Comparison of ENCODE assay signal across 28 mouse cellular contexts in the genomic region with DNA sequence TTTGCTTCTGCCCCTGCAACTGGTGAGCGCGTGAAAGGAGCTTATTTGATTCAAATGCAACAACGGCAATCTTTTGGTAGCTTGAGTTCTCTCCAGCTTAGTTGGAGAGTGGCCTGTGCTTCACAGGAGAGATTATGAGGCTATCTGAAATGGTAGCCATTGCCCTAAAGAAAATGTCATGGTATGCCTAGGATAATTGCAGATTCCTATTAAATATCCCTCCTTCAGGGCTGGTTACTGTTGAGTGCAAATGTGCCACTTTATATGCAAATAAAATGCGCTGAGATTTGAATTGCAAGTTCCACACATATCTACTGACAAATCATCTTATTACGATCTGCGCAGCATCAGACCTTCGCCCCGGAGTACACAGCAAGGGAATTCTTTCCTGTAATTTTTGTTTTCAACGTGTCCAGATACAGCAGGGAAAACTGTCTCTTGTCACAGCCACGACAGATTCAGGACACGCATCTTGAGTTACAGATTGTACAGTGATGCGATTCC.
DNase-seq lines count a peak whose midpoint lies in the region; ATAC-seq and TF ChIP-seq lines count a peak whose summit lies in the region.
"Had no signal": no experiment of that assay in that cellular context is flagged by ENCODE, and none has a peak within 500 bp of the region (broad histone marks: within the 10 kb centered on the region; RNA-seq: fewer than 3 reads in every experiment).

No protein-coding gene starts in this region.

- H3K36me3 ChIP-seq in forebrain, embryonic 13.5 days (ENCODE audit: poor library complexity, severe bottlenecking): no peaks in the 10 kb centered on the region
- no peaks in the 10 kb centered on the region for H3K36me3 ChIP-seq in forebrain, embryonic 10.5 days (replicated peaks)
- H3K36me3 ChIP-seq in hindbrain, postnatal 0 days (ENCODE audit: insufficient read depth, low read length): no peaks in the 10 kb centered on the region
- H3K36me3 ChIP-seq in hindbrain, embryonic 11.5 days (ENCODE audit: control insufficient read depth, insufficient read depth, low read length): no peaks in the 10 kb centered on the region
- no peaks in the 10 kb centered on the region for H3K36me3 ChIP-seq in forebrain, embryonic 16.5 days (ENCODE audit: control insufficient read depth, insufficient read depth)
- no peaks in the 10 kb centered on the region for H3K36me3 ChIP-seq in midbrain, postnatal 0 days (ENCODE audit: insufficient read depth, low read length)
- H3K36me3 ChIP-seq: embryonic facial prominence, embryonic 13.5 days; G1E; heart, embryonic 12.5 days; kidney, embryonic 15.5 days; limb, embryonic 12.5 days; liver, embryonic 15.5 days; neural tube, embryonic 12.5 days had no signal

- no peaks in the 10 kb centered on the region for H3K9me3 ChIP-seq in forebrain, embryonic 13.5 days (replicated peaks)
- H3K9me3 ChIP-seq in forebrain, embryonic 10.5 days: no peaks in the 10 kb centered on the region
- H3K9me3 ChIP-seq in hindbrain, postnatal 0 days (ENCODE audit: low read length): no peaks in the 10 kb centered on the region
- no peaks in the 10 kb centered on the region for H3K9me3 ChIP-seq in hindbrain, embryonic 11.5 days (ENCODE audit: control insufficient read depth, low read length)
- H3K9me3 ChIP-seq in forebrain, embryonic 16.5 days (ENCODE audit: control insufficient read depth, low read length): no peaks in the 10 kb centered on the region
- no peaks in the 10 kb centered on the region for H3K9me3 ChIP-seq in midbrain, postnatal 0 days (ENCODE audit: low read length)
- H3K9me3 ChIP-seq: embryonic facial prominence, embryonic 13.5 days; heart, embryonic 12.5 days; kidney, embryonic 15.5 days; limb, embryonic 12.5 days; liver, embryonic 15.5 days; neural tube, embryonic 12.5 days had no signal

- ATAC-seq in forebrain, embryonic 13.5 days: peak; percentile 43; the same call in 1 of the 2 replicates
- no peak for ATAC-seq in hindbrain, postnatal 0 days
- ATAC-seq in hindbrain, embryonic 11.5 days (ENCODE audit: low FRiP score): no peak
- peak; percentile 57 for ATAC-seq in forebrain, embryonic 16.5 days
- ATAC-seq in midbrain, postnatal 0 days (ENCODE audit: low FRiP score): no peak

- H3K4me1 ChIP-seq in forebrain, embryonic 13.5 days: peaks cover 26% of the 10 kb centered on the region
- peaks cover 16% of the 10 kb centered on the region for H3K4me1 ChIP-seq in forebrain, embryonic 10.5 days
- peaks cover 3% of the 10 kb centered on the region; the same call in 1 of the 2 replicates for H3K4me1 ChIP-seq in hindbrain, postnatal 0 days (ENCODE audit: insufficient read depth, low read length)
- H3K4me1 ChIP-seq in hindbrain, embryonic 11.5 days (replicated peaks; ENCODE audit: control insufficient read depth, insufficient read depth, low read length): no peaks in the 10 kb centered on the region
- peaks cover 12% of the 10 kb centered on the region for H3K4me1 ChIP-seq in forebrain, embryonic 16.5 days (replicated peaks; ENCODE audit: control insufficient read depth, insufficient read depth, low read length)
- no peaks in the 10 kb centered on the region; the same call in 1 of the 2 replicates for H3K4me1 ChIP-seq in midbrain, postnatal 0 days (ENCODE audit: insufficient read depth, low read length)
- H3K4me1 ChIP-seq: heart, embryonic 12.5 days; kidney, embryonic 15.5 days; liver, embryonic 15.5 days had no signal

- no peak overlapping the region for H3K4me3 ChIP-seq in forebrain, embryonic 13.5 days
- no peak overlapping the region for H3K4me3 ChIP-seq in forebrain, embryonic 10.5 days
- no peak overlapping the region for H3K4me3 ChIP-seq in hindbrain, postnatal 0 days (ENCODE audit: low read length)
- no peak overlapping the region for H3K4me3 ChIP-seq in hindbrain, embryonic 11.5 days (ENCODE audit: low read depth, low read length)
- no peak overlapping the region for H3K4me3 ChIP-seq in forebrain, embryonic 16.5 days (replicated peaks; ENCODE audit: low read length)
- H3K4me3 ChIP-seq in midbrain, postnatal 0 days (ENCODE audit: low read depth, low read length): no peak overlapping the region
- H3K4me3 ChIP-seq: embryonic facial prominence, embryonic 13.5 days; heart, embryonic 12.5 days; kidney, embryonic 15.5 days; left cerebral cortex, adult 2 months; limb, embryonic 12.5 days; liver, embryonic 15.5 days; myocyte; neural tube, embryonic 12.5 days had no signal

- 58% methylated on average over 12 of the region's 12 CpGs for WGBS in forebrain, embryonic 13.5 days
- WGBS in forebrain, embryonic 10.5 days: 89% methylated on average over 12 of the region's 12 CpGs
- WGBS in hindbrain, postnatal 0 days: 52% methylated on average over 12 of the region's 12 CpGs
- WGBS in hindbrain, embryonic 11.5 days: 89% methylated on average over 12 of the region's 12 CpGs
- 40% methylated on average over 12 of the region's 12 CpGs for WGBS in forebrain, embryonic 16.5 days
- WGBS in midbrain, postnatal 0 days: 44% methylated on average over 12 of the region's 12 CpGs

- H3K27me3 ChIP-seq in forebrain, embryonic 13.5 days: no peaks in the 10 kb centered on the region
- H3K27me3 ChIP-seq in forebrain, embryonic 10.5 days (ENCODE audit: poor library complexity, severe bottlenecking): no peaks in the 10 kb centered on the region
- H3K27me3 ChIP-seq in hindbrain, postnatal 0 days (ENCODE audit: insufficient read depth, low read length): no peaks in the 10 kb centered on the region
- H3K27me3 ChIP-seq in hindbrain, embryonic 11.5 days (ENCODE audit: control insufficient read depth, insufficient read depth, low read length): no peaks in the 10 kb centered on the region
- no peaks in the 10 kb centered on the region for H3K27me3 ChIP-seq in forebrain, embryonic 16.5 days (replicated peaks; ENCODE audit: control insufficient read depth, insufficient read depth, low read length)
- H3K27me3 ChIP-seq in midbrain, postnatal 0 days (ENCODE audit: insufficient read depth, low read length): no peaks in the 10 kb centered on the region
- H3K27me3 ChIP-seq: embryonic facial prominence, embryonic 13.5 days; heart, embryonic 12.5 days; kidney, embryonic 15.5 days; limb, embryonic 12.5 days; liver, embryonic 15.5 days; neural tube, embryonic 12.5 days had no signal

- peak overlapping the region; percentile 22; the same call in 1 of the 2 replicates for H3K27ac ChIP-seq in forebrain, embryonic 13.5 days
- H3K27ac ChIP-seq in forebrain, embryonic 10.5 days: no peak overlapping the region
- H3K27ac ChIP-seq in hindbrain, postnatal 0 days: no peak overlapping the region
- H3K27ac ChIP-seq in hindbrain, embryonic 11.5 days (ENCODE audit: low read depth, low read length): no peak overlapping the region
- H3K27ac ChIP-seq in forebrain, embryonic 16.5 days (ENCODE audit: low read length): no peak overlapping the region
- H3K27ac ChIP-seq in midbrain, postnatal 0 days (ENCODE audit: low read depth, low read length): no peak overlapping the region
- H3K27ac ChIP-seq: embryonic facial prominence, embryonic 13.5 days; kidney, embryonic 15.5 days; left cerebral cortex, adult 2 months; limb, embryonic 12.5 days; liver, embryonic 15.5 days; neural tube, embryonic 12.5 days had no signal

- no peak overlapping the region for H3K9ac ChIP-seq in forebrain, embryonic 13.5 days
- H3K9ac ChIP-seq in hindbrain, postnatal 0 days (replicated peaks; ENCODE audit: low read length): no peak overlapping the region
- H3K9ac ChIP-seq in hindbrain, embryonic 11.5 days (ENCODE audit: low read depth, low read length): no peak overlapping the region
- no peak overlapping the region for H3K9ac ChIP-seq in forebrain, embryonic 16.5 days (replicated peaks; ENCODE audit: low read depth, low read length)
- no peak overlapping the region for H3K9ac ChIP-seq in midbrain, postnatal 0 days (replicated peaks; ENCODE audit: low read length, poor library complexity, severe bottlenecking)
- H3K9ac ChIP-seq: embryonic facial prominence, embryonic 13.5 days; heart, embryonic 12.5 days; kidney, embryonic 15.5 days; limb, embryonic 12.5 days; liver, embryonic 15.5 days; lung, embryonic 14.5 days; neural tube, embryonic 12.5 days had no signal

- H3K4me2 ChIP-seq in forebrain, embryonic 13.5 days: 0 out of 2 replicates have a peak overlapping the region, but pooled peaks have one; percentile 1
- H3K4me2 ChIP-seq in hindbrain, postnatal 0 days (ENCODE audit: low read depth, low read length): peak overlapping the region; percentile 10; the same call in 1 of the 2 replicates
- H3K4me2 ChIP-seq in hindbrain, embryonic 11.5 days (replicated peaks; ENCODE audit: low read depth, low read length): no peak overlapping the region
- peak overlapping the region; percentile 31 for H3K4me2 ChIP-seq in forebrain, embryonic 16.5 days (ENCODE audit: low read length)
- 0 out of 2 replicates have a peak overlapping the region, but pooled peaks have one; percentile 15 for H3K4me2 ChIP-seq in midbrain, postnatal 0 days (ENCODE audit: low read depth, low read length, poor library complexity, severe bottlenecking)
- H3K4me2 ChIP-seq: embryonic facial prominence, embryonic 13.5 days; heart, embryonic 12.5 days; kidney, embryonic 15.5 days; limb, embryonic 12.5 days; liver, embryonic 15.5 days; lung, embryonic 14.5 days; neural tube, embryonic 12.5 days had no signal

- DNase-seq in forebrain, embryonic 10.5 days (ENCODE audit: extremely low spot score, low spot score): no peak
- no peak for DNase-seq in hindbrain, postnatal 0 days (ENCODE audit: low spot score)
- DNase-seq in hindbrain, embryonic 11.5 days (ENCODE audit: low spot score): no peak
- no peak for DNase-seq in midbrain, postnatal 0 days (ENCODE audit: low spot score)
- no peak for DNase-seq in urinary bladder, postnatal 10 days (ENCODE audit: low spot score)
- DNase-seq: adrenal gland, postnatal 14 days; cerebellum, adult 18-20 months; cerebellum, postnatal 10 days; gastrocnemius, postnatal 36 days; heart, adult 18-20 months; heart, postnatal 4 days; kidney, adult 18-20 months; kidney, postnatal 25 days; lung, embryonic 14.5 days; lung, postnatal 14 days; thymus, adult 2 months; thymus, postnatal 36 days had no signal

- no peak for TF ChIP-seq CTCF in hindbrain, postnatal 0 days (IDR thresholded peaks at IDR 0.05; ENCODE audit: low read depth)
- no peak for TF ChIP-seq CTCF in midbrain, postnatal 0 days (IDR thresholded peaks at IDR 0.05)

Comparison
In these comparisons a context has a peak if more than half of its experiments do, and no peak if none do; other contexts are left out.
1. ATAC-seq: peak in forebrain, embryonic 13.5 days (single experiment) and forebrain, embryonic 16.5 days (single experiment); none in hindbrain, postnatal 0 days (single experiment), hindbrain, embryonic 11.5 days (single experiment) and midbrain, postnatal 0 days (single experiment).